Mouse (Mus musculus): ENCODE measurements around the gene Rc3h1. TPM values are rescaled to one million over a fixed set of nuclear protein-coding genes. Genes with fewer than 3 reads are reported as not detected.
"Not testable (repeated sequence)": the region's sequence is repeated elsewhere in the genome, so short reads cannot be mapped to it uniquely, and the experiment has no call there.

Rc3h1 gene
- total RNA-seq (2018; cell fraction: chromatin; rRNA removed): 100 to 1,000 TPM in 2 of 26 experiments, 10 to 100 TPM in 24; 46.3 to 122 (median 82.2) TPM
- total RNA-seq (2018; cell fraction: cytosol; rRNA removed): 10 to 100 TPM; 14.9 to 50.4 (median 27.0) TPM
- 10 to 100 TPM; 30.1 to 75.0 (median 51.0) TPM for total RNA-seq (2018; cell fraction: nucleus; rRNA removed)
- polyA plus RNA-seq (2018): 7.5 to 11.7 TPM (median 10.8 TPM) in 3 replicates

- H3K27ac ChIP-seq: 0 out of 2 replicates have a peak within 1 kb of the TSS, but pooled peaks have one; percentile 22
- WGBS (ENCODE audit: missing documents): under 1% methylated on average over 43 of the region's 45 CpGs
- peak within 1 kb of the TSS; percentile 66 for H3K4me3 ChIP-seq (ENCODE audit: inconsistent target)
- peaks cover 44% of the 10 kb centered on the region for H3K79me2 ChIP-seq (ENCODE audit: inconsistent target)
- H3K36me3 ChIP-seq (ENCODE audit: inconsistent target): no peaks in the 10 kb centered on the region
These were observed at the start of gene Rc3h1 for GRCm38 (mm10) chr1:160906057-160906557. Rc3h1 (plus strand) TSS chr1:160906418.

GRCm38 (mm10) chr1:160858132-160858531 lies 48.1 kb upstream of the Rc3h1 start:
- H3K79me2 ChIP-seq (ENCODE audit: inconsistent target): no peaks in the 10 kb centered on the region
- no peaks in the 10 kb centered on the region for H3K36me3 ChIP-seq (ENCODE audit: inconsistent target)
- H3K4me3 ChIP-seq (ENCODE audit: inconsistent target): no peak overlapping the region
- 91% methylated on average over 3 of the region's 3 CpGs for WGBS (ENCODE audit: missing documents)
- no peak overlapping the region for H3K27ac ChIP-seq

GRCm38 (mm10) chr1:160859874-160860273 lies 46.3 kb upstream of the Rc3h1 start:
- not testable (repeated sequence) for H3K4me3 ChIP-seq (ENCODE audit: inconsistent target); H3K79me2 ChIP-seq (ENCODE audit: inconsistent target); H3K27ac ChIP-seq; H3K36me3 ChIP-seq (ENCODE audit: inconsistent target)

GRCm38 (mm10) chr1:160861142-160861541 lies 45.1 kb upstream of the Rc3h1 start:
- WGBS (ENCODE audit: missing documents): 79% methylated on average over 2 of the region's 2 CpGs
- Histone ChIP-seq H3K36me3 (ENCODE audit: inconsistent target) (no peaks in the 10 kb centered on the region), H3K27ac (no peak overlapping the region), H3K4me3 (ENCODE audit: inconsistent target) (no peak overlapping the region), H3K79me2 (ENCODE audit: inconsistent target) (no peaks in the 10 kb centered on the region)

GRCm38 (mm10) chr1:160861632-160862031 lies 44.6 kb upstream of the Rc3h1 start:
- WGBS (ENCODE audit: missing documents): 100% methylated on average over 1 of the region's 1 CpGs
- Histone ChIP-seq H3K27ac (no peak overlapping the region), H3K36me3 (ENCODE audit: inconsistent target) (no peaks in the 10 kb centered on the region), H3K79me2 (ENCODE audit: inconsistent target) (no peaks in the 10 kb centered on the region), H3K4me3 (ENCODE audit: inconsistent target) (no peak overlapping the region)

GRCm38 (mm10) chr1:160863027-160863426 lies 43.2 kb upstream of the Rc3h1 start:
- H3K79me2 ChIP-seq (ENCODE audit: inconsistent target): no peaks in the 10 kb centered on the region
- H3K27ac ChIP-seq: no peak overlapping the region
- no peaks in the 10 kb centered on the region for H3K36me3 ChIP-seq (ENCODE audit: inconsistent target)
- WGBS (ENCODE audit: missing documents): 54% methylated on average over 4 of the region's 4 CpGs
- no peak overlapping the region for H3K4me3 ChIP-seq (ENCODE audit: inconsistent target)

- no peak overlapping the region for H3K4me3 ChIP-seq (ENCODE audit: inconsistent target)
- 63% methylated on average over 1 of the region's 1 CpGs for WGBS (ENCODE audit: missing documents)
These were observed 31.5 kb upstream of the Rc3h1 start for GRCm38 (mm10) chr1:160874757-160875156.

GRCm38 (mm10) chr1:160876968-160877367 lies 29.2 kb upstream of the Rc3h1 start:
- Histone ChIP-seq H3K27ac (no peak overlapping the region), H3K36me3 (ENCODE audit: inconsistent target) (no peaks in the 10 kb centered on the region), H3K79me2 (ENCODE audit: inconsistent target) (no peaks in the 10 kb centered on the region), H3K4me3 (ENCODE audit: inconsistent target) (no peak overlapping the region)
- WGBS (ENCODE audit: missing documents): 91% methylated on average over 4 of the region's 4 CpGs

More at GRCm38 (mm10) chr1:160874757-160875156, 31.5 kb upstream of the Rc3h1 start:
- Histone ChIP-seq H3K27ac (no peak overlapping the region), H3K79me2 (ENCODE audit: inconsistent target) (no peaks in the 10 kb centered on the region), H3K36me3 (ENCODE audit: inconsistent target) (no peaks in the 10 kb centered on the region)

- Histone ChIP-seq H3K4me3 (ENCODE audit: inconsistent target) (no peak overlapping the region), H3K36me3 (ENCODE audit: inconsistent target) (no peaks in the 10 kb centered on the region), H3K79me2 (ENCODE audit: inconsistent target) (no peaks in the 10 kb centered on the region), H3K27ac (no peak overlapping the region)
- whole genome bisulfite sequencing (ENCODE audit: missing documents): 66% methylated on average over 4 of the region's 4 CpGs
These were observed 27.7 kb upstream of the Rc3h1 start for GRCm38 (mm10) chr1:160878485-160878884.

GRCm38 (mm10) chr1:160881378-160881777 lies 24.8 kb upstream of the Rc3h1 start:
- WGBS (ENCODE audit: missing documents): 56% methylated on average over 1 of the region's 1 CpGs
- H3K27ac ChIP-seq; H3K4me3 ChIP-seq (ENCODE audit: inconsistent target); H3K79me2 ChIP-seq (ENCODE audit: inconsistent target); H3K36me3 ChIP-seq (ENCODE audit: inconsistent target): not testable (repeated sequence)

GRCm38 (mm10) chr1:160881968-160882367 lies 24.2 kb upstream of the Rc3h1 start:
- H3K79me2 ChIP-seq (ENCODE audit: inconsistent target): no peaks in the 10 kb centered on the region
- no peak overlapping the region for H3K27ac ChIP-seq
- no peak overlapping the region for H3K4me3 ChIP-seq (ENCODE audit: inconsistent target)
- H3K36me3 ChIP-seq (ENCODE audit: inconsistent target): no peaks in the 10 kb centered on the region
- WGBS (ENCODE audit: missing documents): 57% methylated on average over 3 of the region's 3 CpGs

- no peak overlapping the region for H3K4me3 ChIP-seq (ENCODE audit: inconsistent target)
- 85% methylated on average over 3 of the region's 3 CpGs for WGBS (ENCODE audit: missing documents)
- H3K79me2 ChIP-seq (ENCODE audit: inconsistent target): no peaks in the 10 kb centered on the region
- no peak overlapping the region for H3K27ac ChIP-seq
- no peaks in the 10 kb centered on the region for H3K36me3 ChIP-seq (ENCODE audit: inconsistent target)
These were observed 21.9 kb upstream of the Rc3h1 start for GRCm38 (mm10) chr1:160884273-160884672.

- no peaks in the 10 kb centered on the region for H3K79me2 ChIP-seq (ENCODE audit: inconsistent target)
- H3K36me3 ChIP-seq (ENCODE audit: inconsistent target): no peaks in the 10 kb centered on the region
- no peak overlapping the region for H3K4me3 ChIP-seq (ENCODE audit: inconsistent target)
- no peak overlapping the region for H3K27ac ChIP-seq
- WGBS (ENCODE audit: missing documents): 79% methylated on average over 2 of the region's 2 CpGs
These were observed 21.2 kb upstream of the Rc3h1 start for GRCm38 (mm10) chr1:160884993-160885392.

GRCm38 (mm10) chr1:160899701-160900100 lies 6.5 kb upstream of the Rc3h1 start:
- Histone ChIP-seq H3K4me3 (ENCODE audit: inconsistent target) (no peak overlapping the region), H3K79me2 (ENCODE audit: inconsistent target) (no peaks in the 10 kb centered on the region), H3K36me3 (ENCODE audit: inconsistent target) (no peaks in the 10 kb centered on the region), H3K27ac (no peak overlapping the region)
- WGBS (ENCODE audit: missing documents): 87% methylated on average over 9 of the region's 10 CpGs

- Histone ChIP-seq H3K4me3 (ENCODE audit: inconsistent target) (no peak overlapping the region), H3K36me3 (ENCODE audit: inconsistent target) (no peaks in the 10 kb centered on the region), H3K27ac (no peak overlapping the region), H3K79me2 (ENCODE audit: inconsistent target) (peaks cover 24% of the 10 kb centered on the region)
- 92% methylated on average over 4 of the region's 4 CpGs for WGBS (ENCODE audit: missing documents)
These were observed 2.2 kb upstream of the Rc3h1 start for GRCm38 (mm10) chr1:160904047-160904446.
